Mouse (Mus musculus) layer of hippocampus, postnatal 14 days (tissue): Measurements from ENCODE around the gene Pcdh7. TPM values are rescaled to one million over a fixed set of nuclear protein-coding genes. Genes with fewer than 3 reads are reported as not detected.

ENCODE experiments used
- DNase-seq, 2 experiments: peaks; one replicate each; pipeline ENCODE4 v3.0.0; 2021 to 2022; ENCODE audit warnings: low spot score in 2 of 2, mixed read lengths in 1 of 2
- total RNA-seq, 2 experiments: library from RNA; stranded (reverse); gene quantifications; 2 replicates each; pipeline ENCODE4 v1.2.3; 2021

Pcdh7 gene
- total RNA-seq, 2 experiments from 2014 or later, result 71.9 to 76.5 TPM

DNA sequence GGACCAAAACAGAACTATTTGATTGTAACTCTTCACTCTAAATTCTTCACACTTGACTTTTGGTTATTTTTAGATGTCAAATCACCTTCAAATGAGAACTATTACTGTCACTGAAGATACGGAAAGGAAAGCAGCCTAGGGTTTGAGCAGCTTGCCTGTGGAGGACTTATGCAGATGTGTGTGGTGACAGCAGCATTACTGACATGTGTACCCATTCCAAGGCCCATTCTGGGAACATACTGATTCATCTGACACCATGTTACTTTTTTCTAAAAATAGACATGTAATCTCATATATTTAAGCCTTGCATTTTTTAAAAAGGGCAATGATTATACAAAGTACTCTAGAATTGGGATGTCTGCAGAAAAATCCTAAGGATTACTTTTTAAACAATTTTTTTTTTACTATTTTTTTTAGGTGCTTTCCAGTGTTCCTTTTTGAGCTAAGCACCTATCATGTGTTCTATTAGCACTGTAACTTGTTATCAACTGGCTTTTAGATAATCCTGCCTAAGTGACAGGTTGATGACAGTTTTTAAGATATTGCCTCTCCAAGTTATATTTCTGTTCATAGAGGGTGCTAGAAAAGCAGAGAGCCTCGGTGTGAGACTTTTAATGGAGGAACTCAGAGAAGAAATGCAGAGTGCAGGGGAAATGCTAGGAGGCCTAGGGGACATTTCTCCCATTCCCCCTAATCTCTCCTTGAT is 26.3 kb downstream of the Pcdh7 start:
- no peak for DNase-seq

DNA sequence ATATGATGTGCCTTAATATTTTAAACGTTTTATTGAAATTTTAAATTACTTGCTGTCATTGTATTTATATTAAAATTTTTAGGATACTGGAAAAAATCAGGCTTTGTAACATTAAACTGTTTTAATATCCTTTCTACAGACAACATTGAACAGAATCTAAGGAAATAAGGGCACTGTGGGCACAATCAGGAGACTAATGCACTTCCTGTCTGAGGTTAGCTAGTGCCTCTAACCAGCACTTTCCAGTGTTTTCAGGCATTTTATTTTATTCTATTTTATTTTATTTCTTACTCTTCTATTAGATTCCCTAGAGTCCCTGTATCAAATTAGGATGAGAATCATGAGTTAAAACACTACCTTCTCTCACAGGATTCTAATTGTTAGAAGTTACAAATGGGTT is 28.1 kb downstream of the Pcdh7 start:
- no peak for DNase-seq

DNA sequence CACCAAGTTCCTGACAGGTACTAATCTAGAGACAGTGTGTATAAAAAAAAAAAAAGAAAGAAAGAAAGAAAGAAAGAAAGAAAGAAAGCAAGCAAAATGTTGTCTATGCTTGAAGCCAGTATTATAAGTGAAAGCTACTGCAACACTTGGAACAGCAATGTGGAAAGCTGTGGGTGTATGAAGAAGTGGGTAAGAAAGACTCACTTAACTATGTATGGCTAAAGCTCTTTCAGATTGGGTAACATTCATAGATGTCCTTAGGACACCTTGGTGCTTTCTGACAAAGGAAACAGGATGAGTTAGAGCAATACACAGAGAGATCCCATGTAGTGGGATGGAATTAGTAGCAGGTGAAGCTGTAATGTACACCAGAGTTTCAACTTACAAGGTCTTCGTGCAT is 32.6 kb downstream of the Pcdh7 start:
- no peak for DNase-seq

DNA sequence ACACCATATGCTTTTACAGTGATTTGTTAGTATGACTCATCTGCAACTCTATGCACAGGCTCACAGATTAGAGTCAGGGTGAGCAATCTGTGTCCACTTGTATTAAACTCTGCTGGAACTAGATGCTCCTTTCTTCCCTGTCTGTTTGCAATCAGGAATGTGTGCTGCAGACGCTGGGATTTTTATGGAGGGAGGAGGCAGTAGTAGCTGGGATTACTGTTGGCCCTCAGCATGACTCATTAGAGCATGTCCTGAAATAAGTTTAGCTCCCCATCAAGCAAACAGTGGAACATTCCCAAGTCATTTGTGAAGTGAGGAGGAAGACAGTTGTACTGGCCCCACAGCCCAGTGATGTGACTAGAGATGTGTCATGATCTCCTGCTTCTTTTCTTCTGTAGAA is 38.0 kb downstream of the Pcdh7 start:
- DNase-seq, result no peak

DNA sequence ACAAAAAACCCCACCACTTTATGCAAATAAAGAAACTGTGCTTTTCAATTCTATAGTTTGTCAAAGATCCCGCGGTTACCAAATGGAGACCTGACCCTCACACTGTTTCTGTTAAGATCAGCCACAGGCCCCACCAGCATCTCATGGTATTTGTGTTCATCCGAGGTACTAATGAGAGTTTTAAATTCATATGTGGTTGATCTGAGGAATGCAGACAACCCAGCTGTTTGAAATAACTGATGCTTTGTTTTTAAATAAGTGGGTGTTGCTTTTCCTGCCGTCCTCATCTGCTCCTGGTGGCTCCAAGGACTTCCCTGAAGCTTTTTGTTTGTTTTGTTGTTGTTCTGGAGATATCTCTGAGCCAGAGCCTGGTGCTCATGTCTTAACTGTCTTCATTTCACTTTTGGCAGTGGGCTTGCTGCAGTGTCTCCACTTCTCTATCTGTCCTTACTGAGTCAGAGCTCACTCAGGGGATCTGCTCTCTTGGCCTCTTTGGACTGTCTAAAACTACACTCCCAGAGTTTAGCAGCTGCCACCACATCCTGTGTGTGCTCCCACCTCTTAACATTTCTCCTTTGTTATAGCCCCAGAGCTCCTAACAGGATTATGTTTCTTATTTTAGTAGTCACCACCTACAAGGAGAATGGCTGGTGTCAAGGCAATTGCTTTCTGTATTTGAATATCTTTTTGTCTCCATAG is 39.1 kb downstream of the Pcdh7 start:
- no peak for DNase-seq

DNA sequence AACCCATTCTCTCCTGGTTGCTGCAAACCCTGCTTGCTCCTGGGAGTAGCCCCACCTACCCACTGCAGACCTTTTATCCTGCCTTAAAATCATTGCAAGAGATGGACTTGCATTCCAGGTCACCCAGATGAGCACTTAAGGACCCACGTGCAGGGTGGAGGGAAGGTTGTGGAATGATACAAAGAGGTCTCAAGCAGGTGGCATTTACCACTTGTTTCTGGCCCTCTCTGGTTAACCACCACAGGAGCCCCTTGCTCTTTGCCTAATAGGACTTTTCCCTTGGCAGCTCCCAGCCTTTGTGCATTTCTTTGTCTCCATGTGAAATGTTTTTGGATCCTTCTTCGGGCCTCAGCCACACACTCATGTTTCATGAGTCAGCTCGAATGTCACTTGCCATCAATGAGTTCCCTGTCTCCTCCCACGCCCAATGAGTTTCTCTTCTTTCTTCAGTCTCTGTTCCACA is 39.7 kb downstream of the Pcdh7 start:
- DNase-seq, result no peak

DNA sequence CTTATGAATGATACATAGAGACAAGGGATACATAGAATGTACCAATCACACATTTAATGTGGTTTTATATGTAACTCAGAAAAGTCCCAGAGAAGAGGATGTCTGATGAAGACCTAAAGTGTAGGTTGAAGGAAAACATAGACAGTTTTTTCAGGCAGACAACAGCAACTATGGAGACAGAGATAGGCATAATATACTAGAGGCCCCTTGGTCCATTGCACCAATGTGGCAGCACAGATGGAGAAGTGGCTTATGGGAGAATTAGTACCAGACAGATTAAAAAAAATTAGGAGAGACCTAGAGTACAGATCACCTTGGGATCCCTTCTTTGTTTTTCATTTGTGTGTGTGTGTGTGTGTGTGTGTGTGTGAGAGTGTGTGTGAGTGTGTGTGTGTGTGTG is 41.2 kb downstream of the Pcdh7 start:
- no peak for DNase-seq

DNA sequence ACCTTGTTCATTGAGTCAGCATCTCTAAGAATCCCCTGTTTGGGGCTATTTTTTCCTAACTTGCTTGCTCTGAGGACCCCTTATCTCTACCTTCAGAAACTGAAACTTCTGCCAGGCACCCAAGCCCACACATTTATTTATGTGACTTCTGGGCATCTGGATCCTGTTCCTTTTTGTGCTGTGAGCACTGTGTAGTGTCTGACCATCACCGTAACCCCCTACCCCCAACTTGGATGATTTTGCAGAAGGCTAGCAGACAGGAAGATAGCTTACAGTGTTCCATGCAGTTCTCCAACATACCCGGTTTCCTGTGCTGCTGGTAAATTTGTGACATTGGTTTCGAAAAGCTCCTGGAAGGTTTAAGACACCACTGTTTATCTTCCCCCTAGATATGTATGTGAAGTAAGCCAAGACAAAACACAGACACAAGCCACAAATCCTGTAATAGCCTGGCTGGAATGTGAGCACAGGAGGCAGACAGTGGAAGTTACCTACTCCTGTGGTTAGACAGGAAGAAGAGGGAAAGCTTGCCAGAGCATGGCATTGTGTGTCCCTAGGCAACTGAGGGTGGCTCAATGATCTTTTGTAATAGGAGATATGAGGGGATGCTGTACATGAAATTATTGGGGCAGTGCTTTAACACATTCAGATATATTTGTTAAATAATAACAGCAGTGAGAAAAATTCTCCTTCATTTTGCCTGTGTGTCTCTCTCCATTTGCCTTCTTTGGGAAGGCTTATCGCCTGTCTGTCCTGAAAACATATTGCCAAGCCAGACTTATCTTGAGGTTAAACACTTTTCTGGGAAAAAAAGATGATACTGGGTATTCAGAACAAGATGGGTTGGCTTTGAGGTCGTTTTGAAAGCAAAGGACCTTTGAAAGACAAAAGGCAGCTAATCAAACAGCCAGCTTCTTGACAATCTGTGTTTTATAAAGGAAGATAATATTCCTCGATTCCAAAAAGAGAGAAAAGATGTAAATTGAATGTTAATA is 42.6 kb downstream of the Pcdh7 start:
- DNase-seq, result no peak

DNA sequence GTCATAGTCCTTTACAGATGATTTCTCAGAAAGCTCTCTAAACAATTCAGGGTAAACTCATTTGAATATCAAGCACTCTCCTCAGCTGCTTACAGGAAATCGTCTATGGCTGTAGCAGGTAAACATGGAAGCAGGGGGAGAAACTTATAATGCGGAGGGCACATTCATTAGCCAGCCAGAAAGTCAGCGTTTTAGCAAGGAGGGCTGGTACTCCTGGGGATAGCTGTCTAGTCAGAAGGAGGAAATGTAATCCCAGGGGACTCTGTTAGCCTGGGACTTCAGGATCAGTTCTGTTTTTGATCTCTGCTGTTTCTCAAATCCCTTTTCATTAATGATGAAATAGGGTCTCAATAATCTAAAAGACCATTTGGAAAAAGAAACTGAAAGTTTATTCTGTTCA is 47.6 kb downstream of the Pcdh7 start:
- no peak for DNase-seq

DNA sequence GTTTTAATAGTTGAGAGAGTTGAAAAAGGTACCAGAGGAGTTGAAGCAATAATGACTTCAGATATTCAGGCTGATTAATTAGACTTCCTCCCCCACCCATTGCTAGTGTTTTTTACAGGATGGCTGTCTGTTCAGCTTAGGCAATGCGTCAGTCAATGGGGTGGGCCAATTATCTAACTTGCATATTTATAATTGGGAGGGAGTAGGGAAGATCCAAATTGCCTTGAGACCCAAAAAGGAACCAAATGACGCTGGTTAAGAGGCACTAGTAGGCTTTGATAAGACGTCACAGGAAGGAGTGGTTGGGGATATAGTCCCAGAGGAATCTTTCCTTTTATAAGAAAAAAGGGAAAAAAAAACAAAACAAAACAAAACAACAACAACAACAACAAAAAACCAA is 49.6 kb downstream of the Pcdh7 start:
- DNase-seq, result no peak

DNA sequence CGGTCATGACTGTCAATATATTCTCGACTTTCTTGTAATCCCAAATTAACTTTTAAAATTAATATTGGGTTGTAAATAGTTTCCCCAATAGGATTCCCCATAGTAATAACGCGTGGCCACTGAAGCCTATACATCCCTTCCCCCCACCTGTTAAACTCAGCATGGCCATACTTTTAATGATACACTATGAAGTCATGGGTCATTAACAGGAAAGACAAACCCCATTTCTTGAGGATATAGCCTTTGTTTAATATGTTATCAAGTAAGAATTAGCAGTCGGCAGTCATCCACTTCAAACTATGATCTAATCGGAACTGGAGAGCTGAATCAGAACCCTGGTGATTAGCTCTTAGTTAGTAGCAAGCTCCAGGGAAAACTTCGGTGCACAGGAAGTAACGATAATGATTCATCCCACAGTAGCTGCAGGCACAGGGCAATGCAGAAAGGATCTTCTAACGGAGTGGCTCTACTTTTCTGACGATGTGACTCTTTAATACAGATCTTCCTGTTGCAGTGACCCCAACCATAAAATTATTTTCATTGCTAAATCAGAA is 50.8 kb downstream of the Pcdh7 start:
- no peak for DNase-seq

DNA sequence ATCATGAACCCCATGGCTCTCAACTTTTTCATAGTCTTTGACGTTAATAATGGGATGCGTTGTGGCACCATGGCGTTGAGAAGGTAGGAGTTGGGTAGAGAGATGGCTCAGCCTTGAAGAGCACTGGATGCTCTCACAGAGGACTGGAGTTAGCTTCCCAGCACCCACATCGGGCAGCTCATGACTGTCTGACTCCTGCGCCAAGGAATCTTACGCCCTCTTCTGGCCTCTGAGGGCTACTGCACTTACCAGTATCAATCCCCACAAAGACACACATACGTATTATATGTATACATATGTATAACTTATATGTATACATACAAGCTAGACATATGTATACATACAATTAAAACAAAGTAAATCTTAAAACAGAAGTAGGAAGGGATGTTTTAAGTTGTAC is 51.9 kb downstream of the Pcdh7 start:
- DNase-seq, result no peak

DNA sequence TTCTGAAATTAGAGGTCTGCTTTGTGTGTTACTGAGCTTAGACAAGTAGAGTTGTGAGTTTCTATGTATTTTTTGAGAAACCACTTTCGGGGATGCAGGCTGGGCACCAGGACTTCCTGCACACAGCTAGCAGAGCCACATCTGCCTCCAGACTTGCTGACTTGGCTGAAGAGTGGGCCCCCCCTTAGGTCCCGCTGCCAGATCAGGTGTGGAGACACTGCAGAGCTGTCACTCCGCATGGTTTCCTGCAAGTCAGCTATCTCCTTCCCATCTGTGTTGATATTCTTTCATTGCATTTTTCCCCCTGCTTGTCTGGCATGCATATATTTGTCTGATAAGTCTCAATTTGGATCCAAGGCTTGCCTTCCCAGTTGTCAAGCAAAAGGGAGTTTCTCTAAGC is 52.6 kb downstream of the Pcdh7 start:
- no peak for DNase-seq

DNA sequence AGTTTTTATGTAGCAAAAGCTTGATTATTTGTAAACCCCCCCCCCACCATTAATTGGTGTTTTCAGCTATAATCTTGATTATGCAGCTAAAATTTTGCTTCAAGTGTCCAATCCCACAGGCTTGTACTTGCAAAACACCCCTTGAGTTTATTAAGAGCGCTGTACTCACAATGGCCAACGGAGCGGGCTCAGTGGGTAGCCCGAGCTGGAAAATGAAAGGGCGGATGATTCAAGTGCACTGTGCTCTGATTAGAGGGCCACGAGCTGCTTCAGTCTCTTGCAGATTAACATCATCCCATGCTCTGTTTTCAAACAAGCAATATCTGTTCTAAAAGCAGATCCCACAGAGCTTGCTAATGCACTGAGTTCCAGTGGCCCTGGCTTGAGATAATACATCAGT is 53.4 kb downstream of the Pcdh7 start:
- DNase-seq, result no peak

DNA sequence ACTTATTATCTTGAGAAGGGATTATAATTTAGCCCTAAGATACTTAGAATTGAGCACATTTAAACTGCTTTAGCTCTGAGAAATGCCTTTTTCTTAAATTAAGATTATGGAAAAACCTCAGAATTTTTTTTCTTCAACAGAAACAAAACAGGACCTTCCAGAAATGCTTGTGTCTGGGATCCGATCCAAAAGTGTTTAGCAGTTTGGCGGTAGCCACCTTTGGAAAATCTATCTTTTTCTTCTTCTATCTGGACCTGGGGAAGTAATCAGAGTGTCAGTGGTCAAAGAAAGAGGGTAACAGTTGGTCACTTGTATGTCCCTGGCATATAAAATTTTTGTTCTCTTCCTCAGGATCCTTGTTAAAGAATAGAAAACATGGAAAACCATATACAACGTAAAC is 54.9 kb downstream of the Pcdh7 start:
- DNase-seq, result no peak

DNA sequence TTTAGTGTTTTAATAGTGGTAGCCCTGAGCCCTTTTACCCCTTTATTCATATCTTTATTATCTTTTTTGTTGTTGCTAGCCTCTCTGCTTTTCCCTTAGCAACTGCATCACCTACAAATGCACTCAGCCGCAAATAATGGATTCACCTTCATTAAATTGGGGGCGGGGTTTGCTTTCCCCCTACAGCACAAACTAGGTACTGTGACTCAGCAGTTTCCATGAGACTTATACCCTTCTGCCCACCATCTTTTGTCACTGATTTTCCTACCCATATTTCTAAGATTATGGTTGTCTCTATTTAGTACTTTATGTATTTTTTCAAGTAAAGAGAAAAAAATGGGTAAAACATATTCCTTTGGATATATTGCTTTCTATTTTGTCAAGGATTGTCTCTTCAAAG is 56.7 kb downstream of the Pcdh7 start:
- DNase-seq, result no peak

DNA sequence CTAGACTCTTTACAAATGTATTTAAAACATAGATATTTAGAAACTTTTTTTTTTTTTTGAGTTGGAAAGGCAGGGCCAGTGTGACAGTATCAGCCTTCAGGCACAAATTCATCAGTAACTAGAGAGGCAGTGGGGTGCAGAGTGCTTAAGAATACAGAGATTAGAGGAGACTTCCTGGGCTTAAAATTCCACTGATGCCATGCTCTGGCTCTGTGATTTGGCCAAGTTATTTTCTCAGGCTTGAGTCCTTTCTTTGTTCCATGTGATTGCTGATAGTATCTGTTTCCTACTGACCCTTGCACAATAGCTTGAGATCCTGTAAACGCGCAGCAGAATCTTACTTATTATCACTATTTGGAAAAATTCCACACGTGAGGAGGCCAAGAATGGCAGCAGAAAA is 60.3 kb downstream of the Pcdh7 start:
- DNase-seq, result no peak

DNA sequence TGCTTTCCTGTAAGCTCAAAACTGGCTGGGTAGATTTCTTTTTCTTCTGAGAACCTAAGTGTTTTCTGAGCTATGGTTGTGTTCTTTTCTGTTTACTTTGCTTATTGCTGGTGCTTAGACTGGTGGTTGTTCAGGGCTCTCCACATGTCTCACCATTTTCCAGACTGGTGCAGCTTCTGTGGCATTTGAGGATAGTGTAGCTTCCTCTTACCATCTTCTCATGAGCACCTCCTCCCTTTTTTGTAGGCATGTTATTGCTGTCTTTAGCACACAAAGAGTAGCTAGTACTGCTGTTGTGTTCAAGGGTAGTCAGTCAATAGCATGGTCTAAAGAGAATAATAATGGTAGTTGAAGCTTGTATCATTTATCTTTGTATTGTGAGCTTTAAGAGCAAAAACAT is 62.2 kb downstream of the Pcdh7 start:
- no peak for DNase-seq

DNA sequence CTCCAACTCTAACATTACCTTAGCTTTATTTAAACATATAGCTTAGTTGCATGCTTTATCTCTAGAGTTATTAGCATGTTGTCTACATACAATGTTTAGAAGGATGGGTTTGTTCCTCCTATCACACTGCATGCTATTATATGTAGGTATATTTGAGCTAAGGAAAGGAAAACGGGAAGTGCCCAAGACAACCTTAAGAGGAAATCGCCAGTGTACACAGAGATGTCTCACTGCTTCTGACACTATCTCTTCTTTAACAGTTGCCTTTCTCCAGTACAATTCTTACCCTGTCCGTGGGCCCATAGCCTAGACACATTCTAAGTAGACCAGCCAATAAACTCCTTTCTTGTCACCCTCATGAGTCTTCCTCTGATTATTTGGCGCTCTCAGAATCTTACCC is 62.8 kb downstream of the Pcdh7 start:
- no peak for DNase-seq

DNA sequence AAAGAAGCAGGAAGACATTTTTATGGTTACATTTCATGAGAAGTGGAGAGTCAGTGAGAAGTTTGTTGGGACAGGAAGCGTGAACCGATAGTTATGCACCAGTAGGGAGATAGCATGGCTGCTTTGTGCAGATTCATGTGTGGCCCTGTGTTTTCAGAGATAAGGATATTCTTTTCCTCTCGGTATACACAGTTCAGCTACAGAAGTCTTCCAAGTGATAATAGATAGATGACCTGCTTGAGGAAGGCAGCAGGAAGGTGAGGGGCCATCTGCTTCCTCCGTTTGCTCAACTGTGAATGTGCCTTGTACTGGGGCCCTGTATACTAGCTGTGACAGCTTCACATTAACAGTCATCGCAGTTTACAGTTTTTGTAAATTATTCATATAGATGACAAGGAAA is 64.2 kb downstream of the Pcdh7 start:
- no peak for DNase-seq

DNA sequence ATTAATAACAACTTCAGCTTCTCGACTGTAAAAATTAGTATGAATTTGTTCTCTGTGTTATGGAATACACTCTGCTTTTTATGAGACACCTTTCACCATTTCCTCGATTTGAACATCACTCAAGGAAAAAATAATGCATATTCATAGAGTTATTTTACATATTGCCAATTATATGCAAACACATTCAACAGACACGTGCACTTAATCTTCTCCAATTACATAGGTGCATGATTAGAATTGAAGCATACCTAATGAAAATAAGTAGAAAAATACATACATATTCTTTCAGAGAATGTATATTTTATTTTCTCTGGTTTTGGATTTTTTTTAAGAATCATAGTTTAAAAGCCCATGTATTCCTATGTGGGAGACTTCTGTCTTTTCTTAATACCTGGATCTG is 64.8 kb downstream of the Pcdh7 start:
- DNase-seq, result no peak
